Mouse (Mus musculus) myocyte (in vitro differentiated cells): ENCODE measurements at regions not wholly inside any gene's neighbourhood (a gene's known extent, or its start where the extent isn't known, plus 50 kb on each side); places are given as distances from the start of the nearest gene placed in this dataset.

Experiments
- CEBPB ChIP-seq: IDR thresholded peaks from 2 replicates; pipeline ENCODE4 v1.6.1; 2011; ENCODE audit warnings: mild to moderate bottlenecking, moderate library complexity; ENCODE audit not compliant: poor library complexity, insufficient read depth, severe bottlenecking
- MAX ChIP-seq: IDR thresholded peaks from one replicate; pipeline ENCODE4 v1.6.1; 2011; ENCODE audit warnings: low read depth, mild to moderate bottlenecking, control low read depth
- POLR2A ChIP-seq: IDR thresholded peaks from one replicate; pipeline ENCODE4 v1.6.1; 2011; ENCODE audit warnings: low read depth, mild to moderate bottlenecking, control low read depth, moderate library complexity; ENCODE audit not compliant: insufficient read length
- POLR2AphosphoS2 ChIP-seq: IDR thresholded peaks from one replicate; pipeline ENCODE4 v1.6.1; 2011; ENCODE audit warnings: low read depth, control low read depth; ENCODE audit not compliant: insufficient read length
- REST ChIP-seq: IDR thresholded peaks from one replicate; pipeline ENCODE4 v1.6.1; 2011; ENCODE audit warnings: mild to moderate bottlenecking, control low read depth, moderate library complexity; ENCODE audit not compliant: insufficient read depth, insufficient read length
- TCF12 ChIP-seq: IDR thresholded peaks from one replicate; pipeline ENCODE4 v1.6.1; 2011; ENCODE audit warnings: mild to moderate bottlenecking, control low read depth; ENCODE audit not compliant: poor library complexity, insufficient read depth, severe bottlenecking
- USF1 ChIP-seq: IDR thresholded peaks from one replicate; pipeline ENCODE4 v1.6.1; 2011; ENCODE audit warnings: low read depth, mild to moderate bottlenecking, control low read depth, moderate library complexity

DNA sequence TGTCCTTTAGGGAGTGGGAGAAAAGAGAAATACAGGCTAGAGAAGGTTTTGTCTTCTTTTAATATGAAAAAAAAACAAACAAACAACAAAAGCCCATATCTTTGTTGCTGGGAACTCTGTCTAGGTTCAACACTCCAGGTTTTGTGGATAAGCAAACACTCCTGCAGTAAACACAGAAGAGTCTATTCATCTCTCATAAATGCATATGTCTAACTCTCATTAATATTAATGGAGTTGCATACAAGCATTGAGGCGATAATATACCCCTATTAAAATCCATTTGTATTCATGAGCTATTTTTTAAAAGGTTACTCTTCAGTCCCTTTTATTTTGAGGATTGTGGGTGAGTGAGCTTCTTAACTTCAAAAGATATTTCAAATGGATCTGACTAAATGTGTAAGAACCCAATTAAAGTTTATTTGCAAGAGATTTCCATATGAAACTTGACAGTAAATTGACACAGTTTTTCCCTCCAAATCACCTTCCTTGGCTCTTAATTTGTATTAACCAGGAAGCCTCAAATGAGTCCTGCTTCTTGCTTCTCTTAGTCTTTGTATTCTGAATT lies 302.6 kb upstream of the Nr5a2 start:
- no peak for TF ChIP-seq TCF12
- no peak for TF ChIP-seq MAX
- TF ChIP-seq REST: no peak
- no peak for TF ChIP-seq POLR2A
- no peak for TF ChIP-seq CEBPB
- no peak for TF ChIP-seq USF1
- TF ChIP-seq POLR2AphosphoS2: no peak
